Mouse (Mus musculus) kidney, postnatal 36 days (tissue): ENCODE measurements at regions not wholly inside any gene's neighbourhood (a gene's known extent, or its start where the extent isn't known, plus 50 kb on each side); places are given as distances from the start of the nearest gene placed in this dataset.

Source experiments
- DNase-seq, 2 experiments: peaks; one replicate each; pipeline ENCODE4 v3.0.0; 2021 to 2022; ENCODE audit warnings: mixed read lengths in 2 of 2

- no peak for DNase-seq
Measured at GRCm38 (mm10) chr8:115626396-115627136, 81.0 kb downstream of the Maf start.

GRCm38 (mm10) chr8:115625072-115625471, 82.5 kb downstream of the Maf start:
- DNase-seq, result no peak

GRCm38 (mm10) chr8:115618049-115618760, 89.4 kb downstream of the Maf start:
- DNase-seq, result peak; percentile 12 to 41

DNA sequence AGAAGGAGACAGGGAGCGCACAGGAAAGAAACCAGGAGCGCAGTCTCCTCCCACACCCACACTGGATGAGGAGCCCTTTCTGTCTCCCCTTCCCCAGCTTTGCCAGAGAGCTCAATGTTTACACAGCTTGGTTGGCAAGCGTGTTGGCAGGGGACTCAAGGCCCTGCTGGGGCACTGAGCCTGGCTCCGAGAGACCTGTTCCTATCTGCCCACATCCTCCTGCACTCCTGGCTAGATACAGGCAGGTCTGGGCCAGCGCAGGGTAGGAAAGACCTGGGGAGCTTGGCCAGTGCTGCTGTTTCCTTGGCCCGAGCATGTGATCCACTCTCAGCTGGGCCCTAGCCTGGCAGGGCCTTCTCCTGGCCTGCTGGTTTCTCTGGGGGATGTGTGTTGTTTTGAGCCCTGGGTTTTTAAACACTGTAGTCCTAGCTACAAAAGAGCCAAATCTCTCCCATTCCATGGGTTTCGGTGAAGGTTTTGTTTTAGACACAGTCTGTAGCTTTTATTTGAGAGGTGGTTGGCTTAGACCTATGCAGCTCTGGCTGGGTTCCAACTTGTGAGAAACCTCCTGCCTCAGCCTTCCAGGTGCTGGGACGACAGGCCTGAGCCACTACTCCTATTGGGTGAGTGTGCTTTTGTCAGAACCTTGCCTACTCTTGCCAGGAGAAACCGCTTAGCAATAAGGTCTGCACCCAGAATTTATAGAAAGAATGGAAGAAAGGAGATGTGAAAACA, 90.6 kb downstream of the Maf start:
- no peak for DNase-seq

- DNase-seq, result peak in 1 of 2 experiments; percentile 29
Measured at GRCm38 (mm10) chr8:115613946-115614584, 93.5 kb downstream of the Maf start.

- DNase-seq, result no peak
Measured at GRCm38 (mm10) chr8:115612119-115612518, 95.5 kb downstream of the Maf start.

GRCm38 (mm10) chr8:115599771-115600170, 107.8 kb downstream of the Maf start:
- DNase-seq, result no peak

DNA sequence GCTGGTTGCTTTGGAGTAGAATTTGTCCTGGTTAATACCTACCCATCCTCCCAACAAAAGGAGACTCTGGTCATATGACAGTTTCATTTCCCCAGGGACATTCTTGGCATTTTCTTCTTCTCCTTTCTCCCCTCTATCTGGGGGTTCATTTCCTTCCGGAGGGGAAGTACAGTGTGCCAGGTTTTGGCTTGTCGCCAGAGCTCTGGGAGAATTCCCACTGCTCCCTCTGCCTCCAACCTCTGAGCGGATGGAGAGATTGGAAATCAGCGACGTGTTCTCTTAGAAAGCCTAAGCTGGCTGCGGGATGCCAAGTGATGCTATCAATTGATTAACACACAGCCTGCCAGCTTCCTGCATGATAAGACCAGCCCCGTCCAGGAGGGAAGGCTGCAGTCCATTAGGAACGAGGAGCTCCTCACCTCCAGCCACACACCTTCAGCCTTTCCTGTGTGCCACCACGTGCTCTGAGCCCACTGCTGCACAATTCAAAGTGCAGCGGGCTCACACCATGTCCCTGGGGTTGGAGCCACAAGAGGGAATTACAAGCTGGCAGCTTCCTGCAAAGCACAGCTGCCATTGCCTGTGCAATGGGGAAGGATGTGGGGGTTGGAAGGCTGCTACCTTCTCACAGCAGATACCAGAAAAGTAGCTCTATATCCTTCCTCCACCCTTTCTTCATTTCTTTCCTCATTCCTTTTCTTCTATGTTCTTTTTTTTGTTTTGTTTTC, 110.2 kb downstream of the Maf start:
- peak in 1 of 2 experiments; percentile 20 for DNase-seq

DNA sequence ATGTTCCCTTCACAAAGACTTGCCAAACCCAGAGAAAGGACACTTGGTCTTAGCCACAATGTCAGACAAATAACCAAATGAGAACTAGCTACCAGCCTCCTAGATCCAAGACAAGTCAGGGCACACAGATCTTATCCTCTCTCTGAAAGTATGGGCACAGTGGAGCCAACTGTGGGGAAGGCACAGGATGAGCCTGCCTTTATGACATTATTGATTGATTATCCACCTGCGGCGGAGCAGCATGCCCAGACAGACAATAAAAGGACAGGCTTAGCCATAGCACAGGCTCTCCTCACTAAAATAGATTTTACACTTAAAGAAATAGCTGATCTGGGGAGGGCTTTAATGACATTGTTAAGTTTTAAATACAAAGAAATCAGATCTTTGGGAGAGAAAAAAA, 117.9 kb downstream of the Maf start:
- DNase-seq, result no peak

DNA sequence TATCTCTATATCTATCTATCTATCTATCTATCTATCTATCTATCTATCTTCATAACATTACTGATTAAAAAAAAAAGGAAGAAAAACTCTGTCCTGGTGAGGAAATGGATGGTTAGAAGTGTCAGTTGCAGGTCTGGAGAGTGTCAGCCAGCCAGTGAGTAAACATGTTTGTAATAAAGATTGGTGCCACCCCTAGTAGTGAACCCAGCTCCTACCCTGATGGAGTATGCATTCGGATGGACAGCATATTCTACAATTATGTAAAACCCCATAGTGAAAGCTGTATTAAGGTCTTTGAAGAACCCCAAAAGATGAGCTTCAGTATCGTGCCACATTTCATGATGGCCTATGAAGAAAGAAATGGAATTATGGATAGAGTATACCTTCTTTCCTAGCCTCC, 118.5 kb downstream of the Maf start:
- no peak for DNase-seq

GRCm38 (mm10) chr8:115584311-115584907, 123.2 kb downstream of the Maf start:
- DNase-seq, result no peak

- no peak for DNase-seq
Measured at GRCm38 (mm10) chr8:115583221-115583620, 124.4 kb downstream of the Maf start.

- no peak for DNase-seq
Measured at GRCm38 (mm10) chr8:115581940-115582517, 125.6 kb downstream of the Maf start.

DNA sequence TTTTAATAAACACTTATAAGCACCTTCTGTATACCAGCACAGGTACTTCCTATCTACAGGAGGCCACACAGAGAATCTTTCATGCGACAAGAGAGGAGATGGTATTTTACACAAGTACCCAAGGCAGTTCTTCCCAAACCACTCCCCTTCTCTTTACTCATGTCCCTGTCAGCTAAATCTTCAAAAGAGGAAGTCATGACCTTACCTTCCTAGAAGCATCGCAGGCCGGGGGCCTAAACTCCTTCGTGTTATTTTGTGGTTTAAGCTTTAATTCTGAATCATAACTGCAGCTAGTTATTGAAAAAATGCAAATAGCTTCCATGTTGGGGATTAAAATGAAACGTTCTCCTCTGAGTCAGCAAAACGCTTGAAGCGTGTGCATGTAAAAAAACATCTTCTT, 139.2 kb downstream of the Maf start:
- no peak for DNase-seq

DNA sequence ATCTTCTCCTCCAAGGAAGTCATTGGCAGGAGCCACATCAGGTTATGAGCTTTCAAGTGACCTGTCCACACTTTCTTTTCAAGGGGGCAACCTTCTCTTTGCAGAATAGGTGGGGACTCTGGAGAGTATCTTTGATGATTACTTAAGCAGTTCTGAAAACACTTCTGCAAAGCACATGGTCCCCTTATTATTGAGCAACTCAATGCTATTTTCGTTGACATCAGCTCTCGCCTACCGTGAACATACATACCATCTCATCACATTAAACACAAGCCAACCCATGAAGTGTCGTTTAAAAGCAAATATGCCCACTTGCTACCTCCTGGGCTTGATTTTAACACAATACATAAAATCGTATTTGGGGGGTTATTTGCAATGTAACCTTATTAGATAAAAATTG, 141.8 kb downstream of the Maf start:
- no peak for DNase-seq

DNA sequence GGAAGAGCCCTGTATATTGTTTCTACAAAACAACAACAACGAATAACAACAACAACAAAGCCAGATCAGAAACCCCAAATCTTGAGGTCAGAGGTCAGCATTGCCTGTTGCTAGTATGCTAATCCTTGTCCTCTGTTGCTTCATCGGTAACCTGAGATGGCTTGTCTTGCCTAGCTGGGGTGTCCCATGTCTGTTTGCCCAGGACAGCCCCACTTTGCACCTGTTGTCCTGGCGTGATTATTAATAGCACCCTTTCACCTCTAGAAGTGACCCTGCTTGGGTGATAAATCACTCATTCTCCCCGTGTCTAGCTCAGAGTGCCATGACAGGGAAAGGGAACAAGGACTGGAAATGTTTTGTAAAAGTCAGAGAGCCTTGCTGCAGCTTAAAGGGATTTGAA, 145.2 kb downstream of the Maf start:
- no peak for DNase-seq

DNA sequence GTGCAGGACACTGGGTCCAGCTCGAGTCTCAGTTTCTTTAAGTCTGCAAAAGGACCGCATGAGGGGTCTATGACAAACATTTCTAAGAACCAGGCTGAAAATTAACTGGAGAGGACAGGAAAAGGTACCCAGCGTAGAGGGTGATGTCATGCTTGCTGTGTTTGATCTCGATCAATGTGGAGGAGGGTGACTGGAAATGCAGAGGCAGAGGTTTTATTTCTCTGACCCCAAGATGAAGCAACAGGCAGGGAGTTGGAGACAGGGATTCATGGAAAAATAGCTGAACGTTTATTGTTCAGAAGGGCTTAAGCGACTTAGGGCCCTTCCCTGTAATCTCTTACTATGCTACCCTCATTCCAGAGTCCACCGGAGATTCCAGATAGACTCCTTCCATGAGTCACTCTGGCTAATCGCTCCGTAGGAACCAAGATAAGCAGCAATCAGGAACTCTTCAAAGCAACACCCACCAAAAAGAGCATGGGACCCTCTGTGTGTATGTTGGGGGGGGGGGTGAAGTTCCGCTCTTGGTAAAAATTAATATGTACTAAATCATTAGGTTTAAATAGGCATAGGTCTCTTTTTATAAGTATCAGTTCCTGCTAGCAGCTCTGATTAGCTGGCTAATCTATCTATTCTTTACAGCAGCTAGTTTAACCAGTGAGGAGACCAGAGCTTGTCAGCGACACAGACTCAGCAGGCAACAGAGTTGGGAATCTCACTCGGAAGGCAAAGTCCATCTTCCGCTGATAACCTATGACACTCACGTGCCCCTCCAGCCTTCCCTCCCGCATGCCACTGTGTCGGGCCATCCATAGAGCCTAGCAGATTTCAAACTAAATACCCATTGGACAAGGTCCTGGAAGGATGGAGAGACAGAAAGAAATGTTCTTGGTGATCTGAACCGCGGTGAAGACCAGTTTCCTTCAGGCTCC, 146.3 kb downstream of the Maf start:
- DNase-seq, result no peak

DNA sequence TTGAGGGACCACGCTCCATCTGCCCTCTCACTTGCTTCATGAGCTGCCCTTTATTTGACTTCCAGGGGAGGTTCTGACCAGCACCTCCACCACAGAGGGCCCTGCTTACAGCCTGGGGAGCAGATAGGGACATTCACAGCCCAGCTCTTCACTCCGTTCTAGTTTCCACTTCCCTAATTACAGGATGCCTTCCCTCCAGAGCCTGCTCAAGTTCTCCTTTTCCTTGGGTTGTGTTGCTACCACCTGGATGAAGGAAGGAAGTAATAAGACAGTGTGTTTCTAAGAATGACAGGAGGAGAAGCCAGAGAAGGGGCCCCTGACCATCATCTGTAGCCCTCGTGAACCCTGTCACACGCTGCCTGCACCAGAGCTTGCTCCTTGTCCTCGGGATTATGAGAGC, 152.1 kb downstream of the Maf start:
- no peak for DNase-seq

DNA sequence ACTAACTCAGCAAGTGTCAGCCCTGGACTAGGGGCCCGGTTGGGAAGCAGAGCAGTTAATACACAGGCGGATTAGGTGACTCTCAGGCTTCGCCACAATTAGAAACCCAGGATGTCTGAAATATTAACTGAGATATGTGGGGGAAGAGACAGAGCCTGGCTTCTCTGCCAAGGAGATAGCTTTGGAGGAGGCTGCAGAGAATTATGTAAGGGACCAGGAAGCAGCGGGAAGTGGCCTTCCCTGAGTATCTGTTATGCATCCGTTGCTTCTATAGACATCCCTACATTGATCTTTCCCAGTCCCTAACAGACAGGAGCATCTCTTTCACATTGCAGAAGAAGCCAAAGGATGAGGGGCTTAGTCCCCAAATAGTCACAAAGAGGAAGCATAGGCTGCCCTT, 153.4 kb downstream of the Maf start:
- DNase-seq, result no peak

DNA sequence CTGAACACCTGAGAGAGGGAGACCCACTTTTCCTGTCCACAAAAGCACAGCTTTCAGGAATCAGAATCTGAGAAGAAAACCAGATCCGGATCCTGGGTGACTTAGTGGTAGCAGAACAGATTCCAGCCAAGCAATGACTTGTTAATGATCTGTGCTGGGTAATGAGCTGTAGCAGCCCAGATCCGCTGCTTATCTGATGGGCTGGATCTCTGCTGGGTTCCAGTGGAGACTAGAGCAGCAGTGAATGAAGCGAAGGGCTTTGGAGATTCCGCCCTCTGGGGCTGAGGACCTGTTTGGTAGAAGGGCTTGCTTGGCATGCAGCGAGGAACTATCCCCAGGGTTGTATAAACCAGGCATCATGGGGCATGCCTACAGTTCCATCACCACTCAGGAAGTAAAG, 156.3 kb downstream of the Maf start:
- peak; percentile 20 to 23 for DNase-seq

DNA sequence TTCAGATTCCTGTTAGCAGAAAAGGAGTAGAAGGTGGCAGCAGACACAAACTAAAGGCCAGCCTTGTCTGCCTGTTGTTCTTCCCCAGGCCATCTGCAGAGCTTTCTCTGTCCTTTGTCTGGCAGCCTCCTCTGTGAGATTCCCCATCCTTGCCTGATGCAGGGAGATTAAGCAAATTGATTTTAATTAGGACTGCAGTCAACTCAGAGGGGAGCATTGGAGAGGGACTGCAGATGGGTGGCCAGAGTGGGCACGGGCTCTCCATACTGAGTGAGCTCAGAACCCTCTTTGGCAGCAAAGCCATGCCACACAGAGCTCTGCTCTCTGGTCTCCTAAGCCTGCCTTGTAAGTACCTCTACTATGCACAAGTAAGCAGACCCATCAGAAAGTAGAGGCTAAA, 158.5 kb downstream of the Maf start:
- no peak for DNase-seq
